Mouse (Mus musculus): ENCODE results near the gene Cmklr1.

GRCm38 (mm10) chr5:113626991-113627390, 23.2 kb downstream of the Cmklr1 start:
- TF ChIP-seq POLR2A (IDR thresholded peaks at IDR 0.05; ENCODE audit: low read depth, low read length) = no peak
- TF ChIP-seq CTCF (IDR thresholded peaks at IDR 0.05; ENCODE audit: extremely low read depth, insufficient read length, insufficient replicate concordance, low read depth, low read length) = no peak

All from small intestine, adult 2 months (tissue).